Mouse (Mus musculus): ENCODE results near the gene Ankrd23.

GRCm38 (mm10) chr1:36568776-36569175 lies 32.1 kb upstream of the Ankrd23 start:
- TF ChIP-seq CTCF (IDR thresholded peaks at IDR 0.05; ENCODE audit: low read depth, low read length) (no peak), POLR2A (IDR thresholded peaks at IDR 0.05; ENCODE audit: borderline replicate concordance, low read depth, low read length) (no peak)
